8 mouse cellular contexts compared by ENCODE assay signal in genomic region chr4:126057207-126058133, GRCm38 (mm10). TPM values are rescaled to one million over a fixed set of nuclear protein-coding genes. Genes with fewer than 3 reads are reported as not detected.
DNase-seq lines count a peak whose midpoint lies in the region; ATAC-seq lines count a peak whose summit lies in the region.

No protein-coding gene starts in this region.

- H3K4me3 ChIP-seq in lung, embryonic 16.5 days (ENCODE audit: low read length): peak overlapping the region; percentile 75
- H3K4me3 ChIP-seq in embryonic facial prominence, embryonic 14.5 days (ENCODE audit: low read depth, low read length): peak overlapping the region; percentile 64
- peak overlapping the region; percentile 67 for H3K4me3 ChIP-seq in limb, embryonic 11.5 days (ENCODE audit: low read depth, low read length)
- H3K4me3 ChIP-seq in neural tube, embryonic 15.5 days (replicated peaks): peak overlapping the region; percentile 79

- DNase-seq in lung, postnatal 25 days (ENCODE audit: low spot score): no peak
- DNase-seq in embryonic facial prominence, embryonic 14.5 days (ENCODE audit: low spot score): peak; percentile 10
- no peak for DNase-seq in limb, embryonic 11.5 days (ENCODE audit: low spot score)
- no peak for DNase-seq in kidney, postnatal 36 days
- no peak for DNase-seq in lung, postnatal 36 days

- H3K36me3 ChIP-seq in lung, embryonic 16.5 days (ENCODE audit: control insufficient read depth, insufficient read depth, low read length): peaks cover 15% of the 10 kb centered on the region
- H3K36me3 ChIP-seq in embryonic facial prominence, embryonic 14.5 days (ENCODE audit: control insufficient read depth, insufficient read depth, low read length): peaks cover 38% of the 10 kb centered on the region
- H3K36me3 ChIP-seq in limb, embryonic 11.5 days (ENCODE audit: control insufficient read depth, insufficient read depth, low read length): peaks cover 3% of the 10 kb centered on the region; the same call in 1 of the 2 replicates
- H3K36me3 ChIP-seq in neural tube, embryonic 15.5 days: peaks cover 31% of the 10 kb centered on the region

- H3K27ac ChIP-seq in lung, embryonic 16.5 days (ENCODE audit: low read length): peak overlapping the region; percentile 67; the same call in 1 of the 2 replicates
- H3K27ac ChIP-seq in embryonic facial prominence, embryonic 14.5 days (replicated peaks; ENCODE audit: low read depth, low read length): no peak overlapping the region; the same call in 1 of the 2 replicates
- H3K27ac ChIP-seq in limb, embryonic 11.5 days (replicated peaks; ENCODE audit: low read depth, low read length): no peak overlapping the region
- H3K27ac ChIP-seq in neural tube, embryonic 15.5 days (replicated peaks): no peak overlapping the region; the same call in 1 of the 2 replicates

- peak; percentile 30; the same call in 1 of the 2 replicates for ATAC-seq in lung, embryonic 16.5 days (ENCODE audit: low read depth)
- ATAC-seq in embryonic facial prominence, embryonic 14.5 days (ENCODE audit: low read depth): no peak
- no peak for ATAC-seq in limb, embryonic 11.5 days (ENCODE audit: insufficient number of reproducible peaks, low FRiP score, low TSS enrichment, low read depth)
- 0 out of 2 replicates have a peak, but pooled peaks have one; percentile 15 for ATAC-seq in neural tube, embryonic 15.5 days (ENCODE audit: low FRiP score)
- ATAC-seq in monocyte, adult 5-6 weeks (replicated peaks; ENCODE audit: insufficient number of reproducible peaks, low FRiP score, low TSS enrichment, poor library complexity, severe bottlenecking): no peak

- peak overlapping the region; percentile 64 for H3K4me2 ChIP-seq in lung, embryonic 16.5 days (ENCODE audit: low read depth, low read length)
- H3K4me2 ChIP-seq in embryonic facial prominence, embryonic 14.5 days (ENCODE audit: low read depth, low read length): peak overlapping the region; percentile 62
- H3K4me2 ChIP-seq in limb, embryonic 11.5 days (ENCODE audit: low read depth, severe bottlenecking): peak overlapping the region; percentile 71
- H3K4me2 ChIP-seq in neural tube, embryonic 15.5 days: peak overlapping the region; percentile 86

- H3K4me1 ChIP-seq in lung, embryonic 16.5 days (replicated peaks; ENCODE audit: control insufficient read depth, insufficient read depth, low read length): peaks cover 15% of the 10 kb centered on the region
- peaks cover 9% of the 10 kb centered on the region; the same call in 1 of the 2 replicates for H3K4me1 ChIP-seq in embryonic facial prominence, embryonic 14.5 days (ENCODE audit: control insufficient read depth, insufficient read depth, low read length)
- H3K4me1 ChIP-seq in limb, embryonic 11.5 days (ENCODE audit: control insufficient read depth, insufficient read depth, low read length): peaks cover 3% of the 10 kb centered on the region; the same call in 1 of the 2 replicates
- H3K4me1 ChIP-seq in neural tube, embryonic 15.5 days: peaks cover 28% of the 10 kb centered on the region

- H3K9me3 ChIP-seq in lung, embryonic 16.5 days (ENCODE audit: control insufficient read depth, low read length): no peaks in the 10 kb centered on the region
- no peaks in the 10 kb centered on the region for H3K9me3 ChIP-seq in embryonic facial prominence, embryonic 14.5 days (ENCODE audit: control insufficient read depth, low read length)
- no peaks in the 10 kb centered on the region for H3K9me3 ChIP-seq in limb, embryonic 11.5 days (ENCODE audit: control insufficient read depth, low read length)
- H3K9me3 ChIP-seq in neural tube, embryonic 15.5 days (replicated peaks): no peaks in the 10 kb centered on the region

- WGBS in lung, embryonic 16.5 days: 9% methylated on average over 19 of the region's 19 CpGs
- WGBS in embryonic facial prominence, embryonic 14.5 days: 14% methylated on average over 19 of the region's 19 CpGs
- 14% methylated on average over 19 of the region's 19 CpGs for WGBS in limb, embryonic 11.5 days
- WGBS in neural tube, embryonic 15.5 days: 16% methylated on average over 19 of the region's 19 CpGs

- H3K27me3 ChIP-seq in lung, embryonic 16.5 days (ENCODE audit: control insufficient read depth, insufficient read depth, low read depth, low read length): no peaks in the 10 kb centered on the region
- no peaks in the 10 kb centered on the region for H3K27me3 ChIP-seq in embryonic facial prominence, embryonic 14.5 days (replicated peaks; ENCODE audit: control insufficient read depth, insufficient read depth, low read length)
- H3K27me3 ChIP-seq in limb, embryonic 11.5 days (ENCODE audit: control insufficient read depth, insufficient read depth, low read length): no peaks in the 10 kb centered on the region
- no peaks in the 10 kb centered on the region for H3K27me3 ChIP-seq in neural tube, embryonic 15.5 days (replicated peaks)

- H3K9ac ChIP-seq in lung, embryonic 16.5 days (ENCODE audit: low read length): peak overlapping the region; percentile 75
- H3K9ac ChIP-seq in embryonic facial prominence, embryonic 14.5 days (ENCODE audit: low read depth, low read length): peak overlapping the region; percentile 61
- H3K9ac ChIP-seq in limb, embryonic 11.5 days (ENCODE audit: low read length): peak overlapping the region; percentile 60; the same call in 1 of the 2 replicates
- peak overlapping the region; percentile 51 for H3K9ac ChIP-seq in neural tube, embryonic 15.5 days (replicated peaks)

RNA-seq across cellular contexts. Expression of gene Oscp1, which starts 0.9 kb away (rescaled TPM):
- 21.8 and 23.7 TPM in 2 replicates for polyA plus RNA-seq in lung, embryonic 16.5 days (2015; fragmentation: Nextera tagmentation; extraction: Ambion mirVana)
- 13.7 and 17.5 TPM in 2 replicates for polyA plus RNA-seq in embryonic facial prominence, embryonic 14.5 days (2014; fragmentation: Nextera tagmentation; extraction: Ambion mirVana)
- polyA plus RNA-seq in limb, embryonic 11.5 days (2014; fragmentation: Nextera tagmentation; extraction: Ambion mirVana): 20.1 and 21.4 TPM in 2 replicates
- polyA plus RNA-seq in neural tube, embryonic 15.5 days (2015; fragmentation: Nextera tagmentation; extraction: Ambion mirVana): 37.4 and 38.3 TPM in 2 replicates
- total RNA-seq in monocyte, adult 5-6 weeks (2017): 0.10 to 0.21 TPM (median 0.19 TPM) in 3 replicates

RNA-seq across cellular contexts. Expression of gene Mrps15, which starts 10.7 kb away (rescaled TPM):
- 116 and 135 TPM in 2 replicates for polyA plus RNA-seq in lung, embryonic 16.5 days (2015; fragmentation: Nextera tagmentation; extraction: Ambion mirVana)
- polyA plus RNA-seq in embryonic facial prominence, embryonic 14.5 days (2014; fragmentation: Nextera tagmentation; extraction: Ambion mirVana): 128 and 133 TPM in 2 replicates
- 156 and 160 TPM in 2 replicates for polyA plus RNA-seq in limb, embryonic 11.5 days (2014; fragmentation: Nextera tagmentation; extraction: Ambion mirVana)
- 142 and 145 TPM in 2 replicates for polyA plus RNA-seq in neural tube, embryonic 15.5 days (2015; fragmentation: Nextera tagmentation; extraction: Ambion mirVana)
- 20.1 to 47.3 TPM (median 29.8 TPM) in 3 replicates for total RNA-seq in monocyte, adult 5-6 weeks (2017)

RNA-seq across cellular contexts. Expression of gene Csf3r, which starts 33.1 kb away (rescaled TPM):
- polyA plus RNA-seq in lung, embryonic 16.5 days (2015; fragmentation: Nextera tagmentation; extraction: Ambion mirVana): 1.4 TPM in 2 replicates
- 0.51 and 0.85 TPM in 2 replicates for polyA plus RNA-seq in embryonic facial prominence, embryonic 14.5 days (2014; fragmentation: Nextera tagmentation; extraction: Ambion mirVana)
- 0.20 and 0.40 TPM in 2 replicates for polyA plus RNA-seq in limb, embryonic 11.5 days (2014; fragmentation: Nextera tagmentation; extraction: Ambion mirVana)
- polyA plus RNA-seq in neural tube, embryonic 15.5 days (2015; fragmentation: Nextera tagmentation; extraction: Ambion mirVana): 0.42 and 1.0 TPM in 2 replicates
- total RNA-seq in monocyte, adult 5-6 weeks (2017): 57.1 to 78.5 TPM (median 70.8 TPM) in 3 replicates

RNA-seq across cellular contexts. Expression of gene Lsm10, which starts 39.0 kb away (rescaled TPM):
- polyA plus RNA-seq in lung, embryonic 16.5 days (2015; fragmentation: Nextera tagmentation; extraction: Ambion mirVana): 57.2 and 57.7 TPM in 2 replicates
- polyA plus RNA-seq in embryonic facial prominence, embryonic 14.5 days (2014; fragmentation: Nextera tagmentation; extraction: Ambion mirVana): 52.0 and 54.1 TPM in 2 replicates
- polyA plus RNA-seq in limb, embryonic 11.5 days (2014; fragmentation: Nextera tagmentation; extraction: Ambion mirVana): 39.0 and 44.8 TPM in 2 replicates
- 48.5 and 51.6 TPM in 2 replicates for polyA plus RNA-seq in neural tube, embryonic 15.5 days (2015; fragmentation: Nextera tagmentation; extraction: Ambion mirVana)
- total RNA-seq in monocyte, adult 5-6 weeks (2017): 14.4 to 20.7 TPM (median 16.1 TPM) in 3 replicates

RNA-seq across cellular contexts. Expression of gene Stk40, which starts 46.3 kb away (rescaled TPM):
- polyA plus RNA-seq in lung, embryonic 16.5 days (2015; fragmentation: Nextera tagmentation; extraction: Ambion mirVana): 37.7 and 40.3 TPM in 2 replicates
- polyA plus RNA-seq in embryonic facial prominence, embryonic 14.5 days (2014; fragmentation: Nextera tagmentation; extraction: Ambion mirVana): 26.8 and 32.1 TPM in 2 replicates
- polyA plus RNA-seq in limb, embryonic 11.5 days (2014; fragmentation: Nextera tagmentation; extraction: Ambion mirVana): 27.8 and 30.4 TPM in 2 replicates
- 28.1 and 29.9 TPM in 2 replicates for polyA plus RNA-seq in neural tube, embryonic 15.5 days (2015; fragmentation: Nextera tagmentation; extraction: Ambion mirVana)
- 37.1 to 68.5 TPM (median 61.2 TPM) in 3 replicates for total RNA-seq in monocyte, adult 5-6 weeks (2017)

Comparison
In these comparisons a context has a peak if more than half of its experiments do, and no peak if none do; other contexts are left out.
1. ATAC-seq: peak in lung, embryonic 16.5 days (single experiment) and neural tube, embryonic 15.5 days (single experiment); none in embryonic facial prominence, embryonic 14.5 days (single experiment), limb, embryonic 11.5 days (single experiment) and monocyte, adult 5-6 weeks (single experiment).
2. Peak in every context shown above with its lines, with median percentiles within 50 percentile points of each other: H3K4me2 ChIP-seq, H3K4me3 ChIP-seq and H3K9ac ChIP-seq.